Mouse (Mus musculus): Measurements from ENCODE around the gene Pfn3. TPM values are rescaled to one million over a fixed set of nuclear protein-coding genes. Genes with fewer than 3 reads are reported as not detected.
"Not testable (repeated sequence)": the region's sequence is repeated elsewhere in the genome, so short reads cannot be mapped to it uniquely, and the experiment has no call there.

Gene Pfn3
- polyA plus RNA-seq, 1 experiment from 2014 or later = not detected

DNA sequence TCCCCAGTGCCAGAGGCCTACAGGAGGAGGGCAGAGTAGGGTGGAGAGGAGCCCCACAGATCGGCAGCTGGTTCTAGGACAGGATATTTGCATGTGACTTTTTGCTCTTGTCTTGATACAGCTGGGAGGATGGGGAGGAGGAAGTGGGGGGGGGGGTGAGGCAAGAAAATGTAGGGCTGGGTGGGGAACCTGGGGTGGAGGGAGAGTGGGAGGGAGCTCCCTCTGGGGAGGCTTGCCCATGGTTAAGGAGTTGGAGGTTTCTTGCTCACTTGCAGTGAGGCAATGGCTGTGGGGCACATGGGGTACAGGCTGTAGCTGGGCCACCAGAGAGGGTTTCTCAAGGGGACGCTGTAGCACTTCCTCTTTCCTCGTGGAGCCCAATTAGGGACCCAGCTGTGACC, 32.5 kb upstream of the Pfn3 start:
- Histone ChIP-seq H3K27ac (replicated peaks) (no peak overlapping the region), H3K4me2 (replicated peaks) (no peak overlapping the region), H3K9me3 (replicated peaks) (no peaks in the 10 kb centered on the region), H3K36me3 (peaks cover 33% of the 10 kb centered on the region), H3K27me3 (no peaks in the 10 kb centered on the region), H3K9ac (no peak overlapping the region), H3K4me3 (replicated peaks) (no peak overlapping the region), H3K4me1 (peaks cover 29% of the 10 kb centered on the region)
- WGBS = 43% methylated on average over 3 of the region's 3 CpGs
- no peak for ATAC-seq (ENCODE audit: insufficient number of reproducible peaks, low FRiP score, low TSS enrichment, low read depth)

GRCm38 (mm10) chr13:55446483-55447105, 31.6 kb upstream of the Pfn3 start:
- peak overlapping the region; percentile 1; the same call in 1 of the 2 replicates for H3K9ac ChIP-seq
- peaks cover 24% of the 10 kb centered on the region for H3K36me3 ChIP-seq
- ATAC-seq (ENCODE audit: insufficient number of reproducible peaks, low FRiP score, low TSS enrichment, low read depth) = no peak
- H3K9me3 ChIP-seq (replicated peaks) = no peaks in the 10 kb centered on the region
- H3K4me2 ChIP-seq (replicated peaks) = peak overlapping the region; percentile 70
- H3K27ac ChIP-seq (replicated peaks) = no peak overlapping the region
- 77% methylated on average over 6 of the region's 6 CpGs for WGBS
- no peaks in the 10 kb centered on the region for H3K27me3 ChIP-seq
- H3K4me3 ChIP-seq (replicated peaks) = peak overlapping the region; percentile 70
- H3K4me1 ChIP-seq = peaks cover 29% of the 10 kb centered on the region

DNA sequence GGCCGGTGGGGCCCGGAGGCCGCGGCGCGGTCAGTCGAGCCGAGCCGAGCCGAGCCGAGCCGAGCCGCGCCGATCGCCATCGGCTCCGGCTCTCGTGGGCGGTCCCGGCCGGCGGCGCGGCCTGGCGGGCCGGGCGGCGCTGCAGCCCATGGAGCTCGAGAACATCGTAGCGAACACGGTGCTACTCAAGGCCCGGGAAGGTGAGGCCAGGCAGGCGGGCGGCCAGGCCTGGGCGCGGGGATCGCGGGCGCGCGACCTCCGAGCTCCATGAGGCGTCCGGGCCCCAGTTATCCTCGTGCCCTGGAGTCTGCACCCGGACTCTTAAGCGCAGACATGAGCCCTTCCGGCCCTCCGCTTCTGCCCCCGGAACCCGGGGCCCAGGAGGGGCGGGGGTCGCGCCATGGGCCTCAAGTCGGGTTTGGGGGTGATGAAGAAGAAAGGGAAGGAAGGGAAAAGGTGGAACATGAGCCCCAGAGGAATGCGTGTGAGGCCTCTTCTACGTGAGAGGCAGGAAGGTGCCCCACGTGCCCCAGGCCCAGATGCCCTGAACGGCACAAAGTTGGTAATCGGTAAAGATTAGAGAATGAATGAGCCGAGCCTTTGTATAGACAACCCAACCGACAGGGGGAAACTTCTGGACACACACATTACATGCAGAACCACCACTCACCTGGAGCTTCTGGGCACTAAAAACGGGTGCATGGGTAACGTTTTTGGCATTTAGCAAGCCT, 30.5 kb upstream of the Pfn3 start:
- peak overlapping the region; percentile 70 for H3K4me2 ChIP-seq (replicated peaks)
- ATAC-seq (ENCODE audit: insufficient number of reproducible peaks, low FRiP score, low TSS enrichment, low read depth) = no peak
- H3K9me3 ChIP-seq (replicated peaks) = no peaks in the 10 kb centered on the region
- H3K36me3 ChIP-seq = peaks cover 13% of the 10 kb centered on the region
- peak overlapping the region; percentile 70 for H3K4me3 ChIP-seq (replicated peaks)
- under 1% methylated on average over 64 of the region's 66 CpGs for WGBS
- peaks cover 29% of the 10 kb centered on the region for H3K4me1 ChIP-seq
- H3K9ac ChIP-seq = peak overlapping the region; percentile 94
- peak overlapping the region; percentile 96 for H3K27ac ChIP-seq (replicated peaks)
- no peaks in the 10 kb centered on the region for H3K27me3 ChIP-seq

GRCm38 (mm10) chr13:55444937-55445315, 29.9 kb upstream of the Pfn3 start, which contains the start of gene Grk6:
Gene Grk6 (plus strand): TSS chr13:55445072.
- ATAC-seq (ENCODE audit: insufficient number of reproducible peaks, low FRiP score, low TSS enrichment, low read depth) = peak; percentile 97
- peak within 1 kb of the TSS; percentile 70 for H3K4me3 ChIP-seq (replicated peaks)
- H3K27ac ChIP-seq (replicated peaks) = peak within 1 kb of the TSS; percentile 96
- under 1% methylated on average over 30 of the region's 35 CpGs for WGBS
- H3K27me3 ChIP-seq = no peaks in the 10 kb centered on the region
- peaks cover 7% of the 10 kb centered on the region; the same call in 1 of the 2 replicates for H3K36me3 ChIP-seq
- H3K4me1 ChIP-seq = peaks cover 29% of the 10 kb centered on the region
- peak within 1 kb of the TSS; percentile 70 for H3K4me2 ChIP-seq (replicated peaks)
- no peaks in the 10 kb centered on the region for H3K9me3 ChIP-seq (replicated peaks)
- peak within 1 kb of the TSS; percentile 94 for H3K9ac ChIP-seq

- H3K4me2 ChIP-seq (replicated peaks) = peak overlapping the region; percentile 70
- ATAC-seq (ENCODE audit: insufficient number of reproducible peaks, low FRiP score, low TSS enrichment, low read depth) = peak; percentile 82
- 1% methylated on average over 33 of the region's 33 CpGs for WGBS
Measured at GRCm38 (mm10) chr13:55444286-55444936, 29.4 kb upstream of the Pfn3 start.

DNA sequence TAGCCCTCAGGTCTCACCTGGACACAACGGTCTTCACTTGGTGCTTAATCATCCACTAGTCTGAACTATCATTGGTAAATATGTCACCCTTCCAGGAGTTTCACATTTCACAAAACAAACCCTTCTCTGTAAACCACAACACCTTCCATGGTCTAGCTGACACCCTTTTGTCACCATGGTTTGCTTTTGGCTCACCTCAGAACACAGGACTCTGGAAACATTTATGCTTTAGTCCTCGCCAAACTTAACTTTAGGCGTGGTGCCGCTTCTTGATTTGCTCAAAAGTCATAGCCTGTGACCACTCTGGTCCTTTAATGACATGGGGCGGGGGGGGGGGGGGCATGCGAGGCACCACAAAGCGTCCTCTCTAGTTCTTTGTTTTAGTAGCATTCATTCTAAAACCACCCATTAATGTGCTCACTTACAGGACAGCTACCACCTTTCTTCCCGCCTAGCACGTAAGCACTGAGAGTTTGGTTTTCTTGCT, 28.8 kb upstream of the Pfn3 start:
- H3K27me3 ChIP-seq = no peaks in the 10 kb centered on the region
- peak overlapping the region; percentile 70 for H3K4me3 ChIP-seq (replicated peaks)
- peak overlapping the region; percentile 47 for H3K9ac ChIP-seq
- no peaks in the 10 kb centered on the region for H3K9me3 ChIP-seq (replicated peaks)
- ATAC-seq (ENCODE audit: insufficient number of reproducible peaks, low FRiP score, low TSS enrichment, low read depth) = no peak
- peak overlapping the region; percentile 96 for H3K27ac ChIP-seq (replicated peaks)
- 33% methylated on average over 9 of the region's 9 CpGs for WGBS
- peak overlapping the region; percentile 70 for H3K4me2 ChIP-seq (replicated peaks)
- H3K4me1 ChIP-seq = peaks cover 29% of the 10 kb centered on the region
- H3K36me3 ChIP-seq = no peaks in the 10 kb centered on the region; the same call in 1 of the 2 replicates

More at GRCm38 (mm10) chr13:55444286-55444936, 29.4 kb upstream of the Pfn3 start:
- peak overlapping the region; percentile 70 for H3K4me3 ChIP-seq (replicated peaks)
- H3K9me3 ChIP-seq (replicated peaks) = no peaks in the 10 kb centered on the region
- H3K4me1 ChIP-seq = peaks cover 29% of the 10 kb centered on the region
- peak overlapping the region; percentile 47 for H3K9ac ChIP-seq
- H3K36me3 ChIP-seq = peaks cover 2% of the 10 kb centered on the region; the same call in 1 of the 2 replicates
- H3K27me3 ChIP-seq = no peaks in the 10 kb centered on the region
- H3K27ac ChIP-seq (replicated peaks) = peak overlapping the region; percentile 96

DNA sequence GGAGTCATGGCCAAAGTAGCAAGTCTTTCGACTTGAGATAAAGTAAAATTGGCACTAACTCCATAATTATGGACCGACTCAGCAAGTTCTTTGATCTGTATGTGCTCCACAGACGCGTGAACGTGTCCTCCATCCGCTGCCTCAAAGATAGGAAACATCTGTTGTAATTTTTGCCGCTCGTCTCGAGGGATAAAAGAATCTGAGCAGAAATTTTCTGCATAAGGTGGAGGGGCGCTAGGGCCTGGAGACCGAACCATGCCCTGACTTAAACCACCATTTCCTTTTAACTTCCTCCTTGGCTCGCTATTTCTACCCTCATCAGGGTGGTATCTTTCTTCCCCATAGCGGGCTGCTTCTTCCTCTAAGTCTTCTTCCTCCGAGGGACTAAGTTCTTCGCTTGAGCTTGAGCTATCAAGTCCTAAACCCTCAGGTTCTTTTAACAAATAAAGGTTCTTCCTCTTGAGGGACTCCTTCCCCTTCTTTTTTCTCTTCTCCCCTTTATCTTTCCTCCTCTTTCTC, 22.1 kb upstream of the Pfn3 start:
- not testable (repeated sequence) for H3K36me3 ChIP-seq; H3K9ac ChIP-seq; H3K9me3 ChIP-seq (replicated peaks); H3K4me2 ChIP-seq (replicated peaks); H3K27ac ChIP-seq (replicated peaks); H3K27me3 ChIP-seq; ATAC-seq (ENCODE audit: insufficient number of reproducible peaks, low FRiP score, low TSS enrichment, low read depth); H3K4me1 ChIP-seq; H3K4me3 ChIP-seq (replicated peaks)
- WGBS = 44% methylated on average over 15 of the region's 15 CpGs

- 66% methylated on average over 10 of the region's 10 CpGs for whole genome bisulfite sequencing
- H3K27me3 ChIP-seq = no peaks in the 10 kb centered on the region
- H3K36me3 ChIP-seq = no peaks in the 10 kb centered on the region
- no peak overlapping the region for H3K9ac ChIP-seq
- H3K4me3 ChIP-seq (replicated peaks) = no peak overlapping the region
- H3K4me1 ChIP-seq = no peaks in the 10 kb centered on the region
- H3K27ac ChIP-seq (replicated peaks) = no peak overlapping the region
- no peak overlapping the region for H3K4me2 ChIP-seq (replicated peaks)
- no peaks in the 10 kb centered on the region for H3K9me3 ChIP-seq (replicated peaks)
- no peak for ATAC-seq (ENCODE audit: insufficient number of reproducible peaks, low FRiP score, low TSS enrichment, low read depth)
Measured at GRCm38 (mm10) chr13:55431889-55432685, 17.1 kb upstream of the Pfn3 start.

DNA sequence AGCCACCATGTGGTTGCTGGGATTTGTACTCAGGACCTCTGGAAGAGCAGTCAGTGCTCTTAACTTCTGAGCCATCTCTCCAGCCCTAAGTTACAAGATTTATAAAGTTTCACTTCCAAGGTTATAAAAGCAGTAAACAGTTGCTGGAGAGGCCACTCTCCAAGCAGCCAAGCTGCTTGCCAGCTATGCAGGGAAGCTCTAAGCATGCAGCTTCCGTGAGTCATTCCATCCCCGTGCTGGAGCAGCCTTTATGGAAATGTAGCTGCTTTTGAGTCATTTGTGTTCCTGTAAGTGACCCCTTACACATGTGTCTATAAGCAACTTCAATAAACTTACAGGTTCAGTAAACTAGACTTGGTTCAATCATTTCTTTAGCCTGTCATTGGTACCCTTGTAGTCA, 15.5 kb upstream of the Pfn3 start:
- Histone ChIP-seq H3K36me3 (no peaks in the 10 kb centered on the region), H3K27me3 (no peaks in the 10 kb centered on the region), H3K9me3 (replicated peaks) (no peaks in the 10 kb centered on the region), H3K4me3 (replicated peaks) (no peak overlapping the region), H3K4me2 (replicated peaks) (no peak overlapping the region), H3K4me1 (no peaks in the 10 kb centered on the region), H3K9ac (no peak overlapping the region), H3K27ac (replicated peaks) (no peak overlapping the region)
- 78% methylated on average over 2 of the region's 2 CpGs for WGBS
- ATAC-seq (ENCODE audit: insufficient number of reproducible peaks, low FRiP score, low TSS enrichment, low read depth) = no peak

DNA sequence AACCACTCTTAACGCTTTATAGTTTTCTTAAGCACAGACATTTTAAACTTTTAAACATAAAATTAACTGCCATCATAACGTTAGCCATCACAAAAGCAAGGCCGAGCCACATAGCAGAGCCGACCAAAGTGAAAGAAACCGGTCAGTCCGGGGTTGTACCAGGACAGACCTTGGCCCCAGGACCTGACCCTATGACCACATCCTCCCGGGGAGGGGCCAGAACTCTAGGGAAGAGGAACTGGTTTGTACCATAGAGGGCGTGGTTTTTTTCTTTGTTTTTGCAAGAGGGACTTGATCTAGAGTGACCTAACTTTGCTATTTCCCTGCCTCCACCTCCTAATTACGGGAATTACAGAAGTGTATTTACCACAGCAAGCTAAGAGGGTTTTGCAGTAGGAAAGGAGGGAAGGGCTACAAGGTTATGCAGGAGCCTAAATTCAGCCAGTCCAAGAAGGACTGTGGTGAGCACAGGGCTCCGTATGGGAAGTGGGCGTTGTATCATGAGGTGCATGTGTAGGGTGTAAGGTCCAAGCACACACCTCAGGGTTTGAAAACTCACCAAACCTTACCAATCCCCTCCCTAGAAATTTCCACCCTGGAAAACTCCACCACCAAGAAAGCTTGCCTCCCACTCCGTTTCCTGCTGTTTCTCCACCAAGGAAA, 14.3 kb upstream of the Pfn3 start:
- H3K27me3 ChIP-seq = no peaks in the 10 kb centered on the region
- no peak overlapping the region for H3K27ac ChIP-seq (replicated peaks)
- no peak overlapping the region for H3K9ac ChIP-seq
- 58% methylated on average over 12 of the region's 12 CpGs for WGBS
- no peaks in the 10 kb centered on the region for H3K9me3 ChIP-seq (replicated peaks)
- H3K4me3 ChIP-seq (replicated peaks) = no peak overlapping the region
- no peak overlapping the region for H3K4me2 ChIP-seq (replicated peaks)
- no peaks in the 10 kb centered on the region for H3K4me1 ChIP-seq
- no peaks in the 10 kb centered on the region for H3K36me3 ChIP-seq
- ATAC-seq (ENCODE audit: insufficient number of reproducible peaks, low FRiP score, low TSS enrichment, low read depth) = no peak

Measured in embryonic facial prominence, embryonic 15.5 days (tissue).